22 mouse cellular contexts compared by ENCODE assay signal in the genomic region with DNA sequence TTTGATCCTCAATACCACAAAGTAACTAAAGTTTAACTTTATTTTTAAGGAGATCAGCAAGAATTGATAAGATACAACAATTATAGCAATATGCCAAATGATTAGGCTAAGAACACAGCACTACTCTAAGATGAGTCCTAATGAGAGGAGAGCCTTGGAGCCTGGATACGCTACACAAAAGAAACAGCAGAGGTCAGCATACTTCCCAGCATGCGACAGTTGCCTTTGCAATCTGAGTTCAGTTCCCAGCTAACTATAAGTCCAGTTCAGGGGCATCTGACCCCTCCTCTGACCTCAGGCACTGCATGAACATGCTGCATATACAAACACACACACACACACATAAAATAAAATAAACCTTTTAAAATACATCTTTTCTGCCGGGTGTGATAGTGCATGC. TPM values are rescaled to one million over a fixed set of nuclear protein-coding genes. Genes with fewer than 3 reads are reported as not detected.
DNase-seq lines count a peak whose midpoint lies in the region; ATAC-seq and TF ChIP-seq lines count a peak whose summit lies in the region.
"Had no signal": no experiment of that assay in that cellular context is flagged by ENCODE, and none has a peak within 500 bp of the region (broad histone marks: within the 10 kb centered on the region; RNA-seq: fewer than 3 reads in every experiment).

No protein-coding gene starts in this region.

- no peak overlapping the region for H3K4me2 ChIP-seq in heart, postnatal 0 days (ENCODE audit: low read depth, low read length)
- no peak overlapping the region for H3K4me2 ChIP-seq in liver, embryonic 14.5 days (ENCODE audit: low read depth)
- H3K4me2 ChIP-seq: hindbrain, embryonic 12.5 days; limb, embryonic 15.5 days; midbrain, embryonic 15.5 days had no signal

- peaks cover 7% of the 10 kb centered on the region; the same call in 1 of the 2 replicates for H3K4me1 ChIP-seq in heart, postnatal 0 days (ENCODE audit: control insufficient read depth, insufficient read depth)
- H3K4me1 ChIP-seq in liver, embryonic 14.5 days (replicated peaks; ENCODE audit: control insufficient read depth in 2 of 2, insufficient read depth in 2 of 2, low read length in 1 of 2), result peaks cover 8% of the 10 kb centered on the region in 2 experiments; a peak in 2 of 4 replicates
- 0 out of 4 replicates have a peak, but pooled peaks cover 0 to 2% of the 10 kb centered on the region in 2 experiments for H3K4me1 ChIP-seq in ES-E14 (ENCODE audit: control insufficient read depth in 2 of 2, insufficient read depth in 2 of 2, low read length in 2 of 2, poor library complexity in 1 of 2)
- H3K4me1 ChIP-seq: limb, embryonic 15.5 days had no signal

- in situ Hi-C loops in ES-E14 (cut with MboI; ENCODE audit: low sequenced_read_pairs in 2 of 2, unreplicated experiment in 2 of 2), result no loop called here

- peak; percentile 37 for TF ChIP-seq CTCF in heart, postnatal 0 days (IDR thresholded peaks at IDR 0.05; ENCODE audit: low read depth)
- TF ChIP-seq CTCF in liver, embryonic 14.5 days (IDR thresholded peaks at IDR 0.05; ENCODE audit: low read depth), result peak; percentile 53

- no peak for TF ChIP-seq EP300 in heart, postnatal 0 days (IDR thresholded peaks at IDR 0.05; ENCODE audit: low read depth)
- no peak for TF ChIP-seq EP300 in liver, embryonic 14.5 days (IDR thresholded peaks at IDR 0.05; ENCODE audit: low read depth)

- 41% methylated on average over 3 of the region's 3 CpGs for WGBS in heart, postnatal 0 days
- 46% methylated on average over 3 of the region's 3 CpGs for WGBS in liver, embryonic 14.5 days (ENCODE audit: insufficient replicate concordance)

- ATAC-seq in heart, postnatal 0 days (ENCODE audit: insufficient read depth, low read depth), result no peak
- ATAC-seq in liver, embryonic 14.5 days (ENCODE audit: insufficient read depth), result no peak
- no peak for ATAC-seq in frontal cortex, adult (ENCODE audit: low TSS enrichment)
- ATAC-seq: midbrain, embryonic 15.5 days had no signal

- no peaks in the 10 kb centered on the region for H3K9me3 ChIP-seq in heart, postnatal 0 days (replicated peaks; ENCODE audit: control insufficient read depth, low read length)
- H3K9me3 ChIP-seq in liver, embryonic 14.5 days (ENCODE audit: control insufficient read depth, low read length), result no peaks in the 10 kb centered on the region
- no peaks in the 10 kb centered on the region for H3K9me3 ChIP-seq in ES-E14 (ENCODE audit: control insufficient read depth, insufficient read depth, low read depth, low read length)
- H3K9me3 ChIP-seq: hindbrain, embryonic 12.5 days; limb, embryonic 15.5 days; midbrain, embryonic 15.5 days had no signal

- no peak overlapping the region for H3K27ac ChIP-seq in heart, postnatal 0 days (ENCODE audit: low read depth)
- H3K27ac ChIP-seq in liver, embryonic 14.5 days, result no peak overlapping the region
- H3K27ac ChIP-seq in ES-E14 (ENCODE audit: insufficient read depth, low read depth, low read length, poor library complexity, severe bottlenecking), result no peak overlapping the region
- H3K27ac ChIP-seq: hindbrain, embryonic 12.5 days; limb, embryonic 15.5 days; midbrain, embryonic 15.5 days had no signal

- H3K4me3 ChIP-seq in heart, postnatal 0 days (ENCODE audit: low read depth, low read length), result no peak overlapping the region
- H3K4me3 ChIP-seq in liver, embryonic 14.5 days (ENCODE audit: insufficient read depth in 1 of 2, low read depth in 2 of 2, low read length in 2 of 2), result no peak overlapping the region
- no peak overlapping the region for H3K4me3 ChIP-seq in ES-E14 (ENCODE audit: insufficient read depth in 1 of 2, low read depth in 1 of 2, low read length in 2 of 2, poor library complexity in 1 of 2, severe bottlenecking in 1 of 2)
- H3K4me3 ChIP-seq: hindbrain, embryonic 12.5 days; limb, embryonic 15.5 days; midbrain, embryonic 15.5 days had no signal

- H3K27me3 ChIP-seq in heart, postnatal 0 days (ENCODE audit: control insufficient read depth, insufficient read depth, low read length), result no peaks in the 10 kb centered on the region
- no peaks in the 10 kb centered on the region for H3K27me3 ChIP-seq in liver, embryonic 14.5 days (ENCODE audit: control insufficient read depth, insufficient read depth, low read length)
- H3K27me3 ChIP-seq: hindbrain, embryonic 12.5 days; limb, embryonic 15.5 days; midbrain, embryonic 15.5 days had no signal

- no peak overlapping the region for H3K9ac ChIP-seq in heart, postnatal 0 days (replicated peaks; ENCODE audit: low read depth, low read length)
- no peak overlapping the region; the same call in 1 of the 2 replicates for H3K9ac ChIP-seq in liver, embryonic 14.5 days (replicated peaks)
- no peak overlapping the region for H3K9ac ChIP-seq in ES-E14 (ENCODE audit: insufficient read depth, low read depth, low read length, poor library complexity, severe bottlenecking)
- H3K9ac ChIP-seq: hindbrain, embryonic 12.5 days; limb, embryonic 15.5 days; midbrain, embryonic 15.5 days had no signal

- DNase-seq in heart, postnatal 0 days (ENCODE audit: low spot score), result no peak
- DNase-seq in heart, postnatal 4 days, result no peak
- DNase-seq in liver, embryonic 14.5 days (ENCODE audit: low read depth in 3 of 3, low spot score in 3 of 3), result no peak
- DNase-seq in liver (no peak), A20 (ENCODE audit: low read depth, low spot score) (peak; percentile 33), ES-E14 (ENCODE audit: low read depth, low spot score) (no peak)
- DNase-seq in neural tube, embryonic 10.5 days (ENCODE audit: extremely low spot score, low spot score), result no peak
- DNase-seq: cerebellum, adult 8-10 months; gastrocnemius, postnatal 14 days; kidney, adult 11 months; kidney, postnatal 36 days; right cerebral cortex, postnatal 14 days; thymus, postnatal 14 days had no signal

- no peaks in the 10 kb centered on the region for H3K36me3 ChIP-seq in heart, postnatal 0 days (replicated peaks; ENCODE audit: control insufficient read depth, insufficient read depth, low read length)
- no peaks in the 10 kb centered on the region for H3K36me3 ChIP-seq in liver, embryonic 14.5 days (replicated peaks; ENCODE audit: control insufficient read depth, insufficient read depth, low read depth)
- no peaks in the 10 kb centered on the region; the same call in 1 of the 2 replicates for H3K36me3 ChIP-seq in ES-E14 (ENCODE audit: control insufficient read depth, insufficient read depth, low read length, poor library complexity, severe bottlenecking)
- H3K36me3 ChIP-seq: hindbrain, embryonic 12.5 days; limb, embryonic 15.5 days; midbrain, embryonic 15.5 days had no signal

TF ChIP-seq in ES-E14, 5 proteins besides CTCF, POLR2A, EP300 and RAD21:
- no peak for TF ChIP-seq CHD2 (IDR thresholded peaks at IDR 0.05; ENCODE audit: low read depth, low read length)
- peak; percentile 32; the same call in 1 of the 2 replicates for TF ChIP-seq MAFK (IDR thresholded peaks at IDR 0.05; ENCODE audit: insufficient read depth, low read depth, low read length)
- TF ChIP-seq ZNF384 (IDR thresholded peaks at IDR 0.05; ENCODE audit: low read depth, low read length), result no peak

RNA-seq across cellular contexts. Expression of a gene that starts 4.7 kb away (rescaled TPM):
- 8.8 and 29.8 TPM in 2 replicates for total RNA-seq in heart, postnatal 0 days (2014; rRNA removed; ENCODE audit: low replicate concordance)
- 2.8 and 3.0 TPM in 2 replicates for polyA plus RNA-seq in heart, postnatal 0 days (2015; fragmentation: Nextera tagmentation; extraction: Ambion mirVana)
- 10 to 100 TPM; 15.2 to 15.4 TPM for total RNA-seq in heart, postnatal 4 days (2021)
- polyA plus RNA-seq in liver, embryonic 14.5 days (2012; rRNA removed), result 1.2 and 1.3 TPM in 2 replicates
- 1.1 and 1.2 TPM in 2 replicates for polyA plus RNA-seq in liver, embryonic 14.5 days (2014; fragmentation: Nextera tagmentation; extraction: Ambion mirVana)
- 15.3 and 16.6 TPM in 2 replicates for total RNA-seq in ES-E14 (2012; rRNA removed)

RNA-seq across cellular contexts. Expression of a gene that starts 10.8 kb away (rescaled TPM):
- total RNA-seq in heart, postnatal 0 days (2014; rRNA removed; ENCODE audit: low replicate concordance), result 17.7 and 25.0 TPM in 2 replicates
- polyA plus RNA-seq in heart, postnatal 0 days (2015; fragmentation: Nextera tagmentation; extraction: Ambion mirVana), result 11.5 and 13.0 TPM in 2 replicates
- 1 to 10 TPM; 5.6 to 7.5 TPM for total RNA-seq in heart, postnatal 4 days (2021)
- polyA plus RNA-seq in liver, embryonic 14.5 days (2012; rRNA removed), result 0.04 and 0.10 TPM in 2 replicates
- polyA plus RNA-seq in liver, embryonic 14.5 days (2014; fragmentation: Nextera tagmentation; extraction: Ambion mirVana), result 0.14 TPM in 1 of 2 replicates, not detected in the other
- total RNA-seq in ES-E14 (2012; rRNA removed), result 0.16 TPM in 1 of 2 replicates, not detected in the other
- total RNA-seq: layer of hippocampus, postnatal 14 days; left cerebral cortex, postnatal 25 days had no signal
- polyA plus RNA-seq: cortical plate, adult 2 months; forebrain, embryonic 11.5 days; spleen, adult 2 months had no signal

RNA-seq across cellular contexts. Expression of a gene that starts 22.6 kb away (rescaled TPM):
- total RNA-seq in heart, postnatal 0 days (2014; rRNA removed; ENCODE audit: low replicate concordance), result 190 and 249 TPM in 2 replicates
- 96.8 and 104 TPM in 2 replicates for polyA plus RNA-seq in heart, postnatal 0 days (2015; fragmentation: Nextera tagmentation; extraction: Ambion mirVana)
- 100 to 1,000 TPM; 230 to 272 TPM for total RNA-seq in heart, postnatal 4 days (2021)
- 0.02 TPM in 2 replicates for polyA plus RNA-seq in liver, embryonic 14.5 days (2012; rRNA removed)
- polyA plus RNA-seq in liver, embryonic 14.5 days (2014; fragmentation: Nextera tagmentation; extraction: Ambion mirVana), result 0.09 TPM in 1 of 2 replicates, not detected in the other
- total RNA-seq in ES-E14 (2012; rRNA removed), result 0.85 and 1.1 TPM in 2 replicates

RNA-seq across cellular contexts. Expression of a gene that starts 28.6 kb away (rescaled TPM):
- total RNA-seq in heart, postnatal 0 days (2014; rRNA removed; ENCODE audit: low replicate concordance), result 71.2 and 91.6 TPM in 2 replicates
- 42.6 and 42.9 TPM in 2 replicates for polyA plus RNA-seq in heart, postnatal 0 days (2015; fragmentation: Nextera tagmentation; extraction: Ambion mirVana)
- total RNA-seq in heart, postnatal 4 days (2021), result 100 to 1,000 TPM in 1 of 2 experiments, 10 to 100 TPM in 1; 96.3 to 110 TPM
- polyA plus RNA-seq in liver, embryonic 14.5 days (2012; rRNA removed), result 36.4 and 37.1 TPM in 2 replicates
- polyA plus RNA-seq in liver, embryonic 14.5 days (2014; fragmentation: Nextera tagmentation; extraction: Ambion mirVana), result 28.4 and 33.8 TPM in 2 replicates
- 104 TPM in 2 replicates for total RNA-seq in ES-E14 (2012; rRNA removed)

RNA-seq across cellular contexts. Expression of a gene that starts 49.2 kb away (rescaled TPM):
- 11.1 and 14.2 TPM in 2 replicates for total RNA-seq in heart, postnatal 0 days (2014; rRNA removed; ENCODE audit: low replicate concordance)
- polyA plus RNA-seq in heart, postnatal 0 days (2015; fragmentation: Nextera tagmentation; extraction: Ambion mirVana), result 11.4 and 11.9 TPM in 2 replicates
- 10 to 100 TPM; 11.4 to 11.8 TPM for total RNA-seq in heart, postnatal 4 days (2021)
- 2.8 and 3.3 TPM in 2 replicates for polyA plus RNA-seq in liver, embryonic 14.5 days (2012; rRNA removed)
- 4.3 and 5.7 TPM in 2 replicates for polyA plus RNA-seq in liver, embryonic 14.5 days (2014; fragmentation: Nextera tagmentation; extraction: Ambion mirVana)
- 5.0 and 6.1 TPM in 2 replicates for total RNA-seq in ES-E14 (2012; rRNA removed)

Comparison
In these comparisons a context has a peak if more than half of its experiments do, and no peak if none do; other contexts are left out.
1. RNA of a gene that starts 22.6 kb away (total RNA-seq): 230 to 272 TPM in heart, postnatal 4 days and 190 to 249 TPM in heart, postnatal 0 days; 0.85 to 1.1 TPM in ES-E14; every median in the first group is over 10 times any median in the second.